Mouse (Mus musculus) G1E (cell line): ENCODE measurements around the gene Fscn2. TPM values are rescaled to one million over a fixed set of nuclear protein-coding genes. Genes with fewer than 3 reads are reported as not detected.

Source experiments
- ATAC-seq: 2 replicates; pipeline ENCODE4 v1.8.0; 2016; ENCODE audit warnings: mild to moderate bottlenecking; ENCODE audit not compliant: insufficient number of reproducible peaks, poor library complexity, low FRiP score, severe bottlenecking; ENCODE audit errors: extremely low read depth
- DNase-seq: peaks from one replicate; pipeline ENCODE4 v3.0.0; 2012; ENCODE audit warnings: low spot score
- H3K27me3 ChIP-seq: 2 replicates; pipeline ENCODE4 v1.6.1; 2012; ENCODE audit warnings: mild to moderate bottlenecking, low read length, inconsistent platforms; ENCODE audit not compliant: insufficient read depth
- H3K36me3 ChIP-seq: replicated peaks from 2 replicates; pipeline ENCODE3; 2012; ENCODE audit warnings: mild to moderate bottlenecking, inconsistent platforms
- H3K4me1 ChIP-seq: 2 replicates; pipeline ENCODE4 v1.6.1; 2012; ENCODE audit warnings: low read depth, low read length, inconsistent platforms, mixed read lengths; ENCODE audit not compliant: insufficient read depth
- H3K4me3 ChIP-seq: 2 replicates; pipeline ENCODE4 v1.5.1; 2012; ENCODE audit warnings: low read depth, mild to moderate bottlenecking, inconsistent platforms, low read length, moderate library complexity, mixed read lengths
- H3K9me3 ChIP-seq: replicated peaks from 2 replicates; pipeline ENCODE4 v1.6.1; 2012; ENCODE audit warnings: inconsistent platforms
- CTCF ChIP-seq: IDR thresholded peaks from 2 replicates; pipeline ENCODE4 v1.5.1; 2012; ENCODE audit warnings: low read depth, low read length, inconsistent platforms, mixed read lengths
- GATA1 ChIP-seq: IDR thresholded peaks from 2 replicates; pipeline ENCODE4 v1.6.1; 2012; ENCODE audit warnings: borderline replicate concordance, low read length, inconsistent platforms, mixed read lengths
- GATA2 ChIP-seq: IDR thresholded peaks from 2 replicates; pipeline ENCODE4 v1.6.1; 2012; ENCODE audit warnings: low read depth, low read length, inconsistent platforms, borderline replicate concordance
- POLR2AphosphoS5 ChIP-seq: IDR thresholded peaks from 2 replicates; pipeline ENCODE4 v1.6.1; 2012; ENCODE audit warnings: low read depth, low read length, inconsistent platforms; ENCODE audit not compliant: insufficient replicate concordance
- TAL1 ChIP-seq: conservative IDR thresholded peaks from 2 replicates; pipeline ENCODE4 v1.6.1; 2012; ENCODE audit warnings: low read depth, low read length, inconsistent platforms, mixed read lengths
- polyA plus RNA-seq: library from polyadenylated mRNA; stranded (reverse); fragments of >175 nt; gene quantifications from 2 replicates; pipeline ENCODE4 v1.2.3, GENCODE M21; 2012
- total RNA-seq, 2 experiments: library from RNA; stranded (forward) in 1 of 2; stranded (reverse) in 1 of 2; fragments of 200-1000 nt in 1 of 2; fragments of >200 nt in 1 of 2; fragmentation: Nextera tagmentation in 1 of 2; gene quantifications; 2 replicates each; pipeline ENCODE4 v1.2.3; 2014 to 2017

The Fscn2 gene
- not detected in 2 replicates for total RNA-seq (2014; fragmentation: Nextera tagmentation)
- total RNA-seq (2017), result 0.11 TPM in 1 of 2 replicates, not detected in the other
- polyA plus RNA-seq, result 0.03 TPM in 1 of 2 replicates, not detected in the other

- H3K9me3 ChIP-seq, result no peaks in the 10 kb centered on the region
- H3K4me3 ChIP-seq, result no peak within 1 kb of the TSS
- ATAC-seq, result no peak
- H3K36me3 ChIP-seq, result no peaks in the 10 kb centered on the region
- H3K4me1 ChIP-seq, result peaks cover 17% of the 10 kb centered on the region
- TF ChIP-seq GATA2 (no peak), CTCF (no peak), GATA1 (no peak)
- DNase-seq, result no peak
- peaks cover 74% of the 10 kb centered on the region for H3K27me3 ChIP-seq
Measured at GRCm38 (mm10) chr11:120361295-120361694, at the start of gene Fscn2. Fscn2 (plus strand) TSS chr11:120361534.

GRCm38 (mm10) chr11:120311561-120311960 lies 49.8 kb upstream of the Fscn2 start:
- TF ChIP-seq GATA1 (no peak), TAL1 (no peak), POLR2AphosphoS5 (no peak), CTCF (no peak)
- DNase-seq (no peak), ATAC-seq (no peak)
- no peaks in the 10 kb centered on the region for H3K36me3 ChIP-seq
- H3K27me3 ChIP-seq, result peaks cover 40% of the 10 kb centered on the region
- H3K4me3 ChIP-seq, result peak overlapping the region; percentile 71; the same call in 1 of the 2 replicates
- no peaks in the 10 kb centered on the region for H3K9me3 ChIP-seq
- H3K4me1 ChIP-seq, result peaks cover 49% of the 10 kb centered on the region

GRCm38 (mm10) chr11:120312069-120312468 lies 49.3 kb upstream of the Fscn2 start:
- Histone ChIP-seq H3K4me3 (no peak overlapping the region), H3K9me3 (no peaks in the 10 kb centered on the region), H3K27me3 (peaks cover 35% of the 10 kb centered on the region), H3K36me3 (no peaks in the 10 kb centered on the region), H3K4me1 (peaks cover 54% of the 10 kb centered on the region)
- no peak for TF ChIP-seq CTCF
- no peak for TF ChIP-seq GATA1
- TF ChIP-seq GATA2, result no peak
- no peak for TF ChIP-seq POLR2AphosphoS5
- ATAC-seq (no peak), DNase-seq (no peak)

- Histone ChIP-seq H3K4me3 (no peak overlapping the region), H3K9me3 (no peaks in the 10 kb centered on the region), H3K4me1 (peaks cover 48% of the 10 kb centered on the region), H3K27me3 (peaks cover 17% of the 10 kb centered on the region), H3K36me3 (no peaks in the 10 kb centered on the region)
- DNase-seq, result no peak
- ATAC-seq, result no peak
- TF ChIP-seq CTCF, result no peak
- TF ChIP-seq GATA1, result no peak
- TF ChIP-seq GATA2, result no peak
- TF ChIP-seq POLR2AphosphoS5, result no peak
- TF ChIP-seq TAL1, result no peak
Measured at GRCm38 (mm10) chr11:120313906-120314685, 47.2 kb upstream of the Fscn2 start.

- no peak for DNase-seq
- H3K4me3 ChIP-seq, result peak overlapping the region; percentile 70; the same call in 1 of the 2 replicates
Measured at GRCm38 (mm10) chr11:120314721-120315415, 46.5 kb upstream of the Fscn2 start.

GRCm38 (mm10) chr11:120315416-120315761 lies 45.9 kb upstream of the Fscn2 start:
- no peak for ATAC-seq
- Histone ChIP-seq H3K4me1 (peaks cover 45% of the 10 kb centered on the region), H3K36me3 (no peaks in the 10 kb centered on the region), H3K4me3 (peak overlapping the region; percentile 70; the same call in 1 of the 2 replicates), H3K27me3 (peaks cover 16% of the 10 kb centered on the region), H3K9me3 (no peaks in the 10 kb centered on the region)
- no peak for DNase-seq
- TF ChIP-seq POLR2AphosphoS5, result no peak
- no peak for TF ChIP-seq GATA2
- no peak for TF ChIP-seq GATA1
- TF ChIP-seq TAL1, result no peak
- TF ChIP-seq CTCF, result no peak

More at GRCm38 (mm10) chr11:120314721-120315415, 46.5 kb upstream of the Fscn2 start:
- H3K4me1 ChIP-seq, result peaks cover 48% of the 10 kb centered on the region
- no peaks in the 10 kb centered on the region for H3K36me3 ChIP-seq
- peaks cover 16% of the 10 kb centered on the region for H3K27me3 ChIP-seq
- H3K9me3 ChIP-seq, result no peaks in the 10 kb centered on the region
- TF ChIP-seq GATA1, result no peak
- no peak for TF ChIP-seq POLR2AphosphoS5
- no peak for TF ChIP-seq GATA2
- TF ChIP-seq TAL1, result no peak
- no peak for TF ChIP-seq CTCF
- ATAC-seq, result no peak
